Mouse (Mus musculus) cerebellum, adult (tissue): ENCODE data around the gene Glipr1.

Source experiments
- ATAC-seq: cut with Nextera tagmentation; 2 replicates; pipeline ENCODE4 v1.9.2; 2017; ENCODE audit warnings: mild to moderate bottlenecking, moderate library complexity, mixed read lengths; ENCODE audit not compliant: insufficient number of reproducible peaks, low FRiP score, low TSS enrichment

Glipr1 gene

DNA sequence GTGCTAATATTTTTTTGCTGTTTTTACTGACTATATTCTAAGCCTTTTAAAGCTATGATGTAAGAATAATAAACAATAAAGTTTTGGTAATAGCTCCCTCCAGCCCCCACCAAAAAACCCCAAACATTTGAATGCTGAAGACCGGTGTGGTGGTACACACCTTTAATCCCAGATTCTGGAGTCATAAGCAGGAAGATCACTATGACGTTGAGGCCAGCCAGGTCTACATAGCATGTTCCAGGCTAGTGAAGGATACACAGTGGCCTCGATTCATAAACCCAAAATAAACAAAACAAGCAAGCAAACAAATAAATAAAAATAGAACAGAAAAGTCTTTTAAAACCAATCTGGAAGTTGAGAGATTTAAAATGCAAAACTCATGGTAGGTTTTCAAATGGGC lies 30.5 kb downstream of the Glipr1 start:
- no peak for ATAC-seq

DNA sequence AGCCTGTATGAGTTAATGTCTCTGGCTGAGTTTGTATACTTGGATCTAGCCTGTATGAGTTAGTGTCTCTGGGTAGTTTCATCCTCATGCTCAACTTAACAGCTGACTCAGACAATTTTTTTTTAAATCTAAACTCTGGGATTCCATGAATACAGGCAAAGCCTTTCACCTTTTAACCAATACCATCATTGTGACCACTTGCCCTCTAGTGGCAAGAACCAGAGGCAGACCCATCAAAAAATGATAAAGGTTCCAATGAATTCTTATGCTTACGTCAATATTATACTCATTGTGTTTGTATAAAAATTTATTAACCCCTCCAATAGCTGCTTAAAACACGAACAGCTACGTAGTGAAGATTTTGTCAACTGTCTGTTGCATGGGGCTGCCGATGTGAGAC lies 36.0 kb downstream of the Glipr1 start:
- no peak for ATAC-seq

DNA sequence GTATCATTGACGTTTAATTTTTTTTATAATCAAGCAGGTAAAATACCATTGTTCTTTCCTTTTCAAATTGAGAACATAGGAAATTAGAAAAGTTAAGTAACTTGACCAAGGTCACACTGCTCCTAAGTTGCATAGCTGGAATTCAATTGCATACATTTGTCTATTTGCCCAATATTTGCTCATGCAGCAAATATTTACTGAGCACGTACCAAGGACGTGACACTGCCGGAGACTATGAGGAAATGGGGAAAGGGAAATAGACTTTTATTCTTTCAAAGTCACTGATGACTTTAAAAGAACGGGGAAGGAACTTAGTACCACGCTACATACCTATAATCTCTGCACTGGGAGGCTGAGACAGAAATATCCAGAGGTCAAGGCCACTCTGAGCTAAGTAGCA lies 42.0 kb downstream of the Glipr1 start:
- no peak for ATAC-seq

GRCm38 (mm10) chr10:111959353-111959752 lies 43.1 kb downstream of the Glipr1 start:
- ATAC-seq: no peak

GRCm38 (mm10) chr10:111958046-111958421 lies 44.4 kb downstream of the Glipr1 start:
- no peak for ATAC-seq

DNA sequence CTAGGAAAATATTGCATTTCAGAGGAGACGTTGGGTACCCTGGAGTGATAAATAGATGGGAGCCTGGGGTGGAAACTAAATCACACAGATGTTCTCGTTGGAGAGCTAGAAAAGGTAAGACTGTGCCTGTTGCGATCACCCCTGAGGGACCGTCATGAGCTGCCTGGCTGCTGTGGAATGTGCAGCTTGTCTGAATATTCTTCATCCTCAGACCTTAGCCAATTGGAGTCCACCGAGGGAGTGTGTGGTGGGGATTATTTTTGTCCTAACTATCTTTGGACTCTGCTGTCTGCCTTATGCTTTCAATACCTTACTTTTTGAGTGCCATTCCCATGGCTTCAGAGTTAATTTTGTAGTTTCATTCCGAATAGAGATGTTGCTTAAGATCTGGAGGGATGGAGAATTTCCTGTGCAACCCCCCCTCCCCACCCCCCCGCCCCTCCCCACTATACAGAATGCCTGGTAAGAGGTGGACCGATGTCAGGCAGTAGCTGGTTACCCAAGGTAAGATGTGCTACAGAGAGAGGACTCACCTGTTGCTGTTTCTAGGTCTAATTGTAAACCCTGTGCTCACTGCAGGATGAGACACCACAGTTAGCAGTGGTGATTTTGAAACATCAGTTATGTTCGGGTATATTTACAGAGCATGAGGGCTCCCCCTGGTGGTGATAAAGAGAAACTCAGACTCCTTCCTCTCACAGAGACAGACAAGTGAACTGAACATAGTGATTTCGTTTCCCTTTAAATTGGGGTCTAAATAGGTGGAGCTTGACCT lies 45.0 kb downstream of the Glipr1 start:
- peak; percentile 84 for ATAC-seq

DNA sequence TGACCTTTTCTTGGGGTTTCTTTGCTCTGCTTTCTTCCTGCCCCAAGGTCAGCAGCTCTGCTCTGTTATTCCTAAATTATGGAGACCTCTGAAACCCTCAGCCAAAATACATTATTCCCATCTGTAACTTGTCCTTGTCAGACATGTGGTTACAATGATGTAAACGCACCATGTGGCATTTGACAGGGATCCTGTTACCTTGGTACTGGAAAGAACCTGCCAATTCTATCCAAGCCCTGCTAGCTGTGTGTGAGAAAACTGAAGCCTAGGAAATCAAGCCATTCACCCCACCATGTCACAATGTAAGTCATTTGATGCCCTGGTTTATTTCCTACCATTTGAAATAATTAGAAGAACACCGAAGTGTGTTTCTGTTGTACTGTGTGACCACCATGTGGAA lies 46.6 kb downstream of the Glipr1 start:
- ATAC-seq: no peak

DNA sequence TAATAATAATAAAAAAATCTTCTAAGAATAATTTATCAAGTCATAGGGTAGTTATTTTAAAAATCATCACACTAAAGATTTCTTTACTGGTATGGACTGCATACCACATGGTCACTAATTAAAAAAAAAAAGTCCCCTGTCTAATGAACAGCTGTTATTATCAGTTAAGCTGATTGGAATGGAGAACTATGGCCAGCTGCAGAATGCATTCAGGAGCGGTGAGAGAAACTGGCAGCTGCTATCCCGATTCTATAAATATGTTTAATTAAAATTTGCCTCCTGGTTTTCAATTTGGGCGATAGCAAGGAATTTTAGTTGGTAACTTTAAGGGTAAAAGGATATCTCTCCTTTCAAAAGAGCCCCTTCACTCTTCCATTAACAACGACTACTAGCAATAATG lies 53.4 kb downstream of the Glipr1 start:
- no peak for ATAC-seq

DNA sequence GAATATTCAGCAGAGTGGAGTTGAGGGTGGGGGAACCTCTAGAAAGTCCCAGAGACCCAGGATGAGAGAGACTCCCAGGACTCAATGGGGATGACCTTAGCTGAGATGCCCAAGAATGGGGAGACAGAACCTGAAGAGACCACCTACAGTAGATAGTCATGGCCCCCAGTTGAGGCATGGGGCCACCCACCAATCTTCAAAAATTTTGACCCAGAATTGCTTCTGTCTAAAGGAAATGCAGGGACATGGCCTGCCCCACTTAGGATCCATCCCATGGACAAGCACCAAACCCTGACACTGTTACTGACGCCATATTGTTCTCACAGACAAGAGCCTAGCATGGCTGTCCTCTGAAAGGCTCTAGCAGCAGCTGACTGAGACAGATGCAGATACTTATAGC lies 54.4 kb downstream of the Glipr1 start:
- no peak for ATAC-seq

DNA sequence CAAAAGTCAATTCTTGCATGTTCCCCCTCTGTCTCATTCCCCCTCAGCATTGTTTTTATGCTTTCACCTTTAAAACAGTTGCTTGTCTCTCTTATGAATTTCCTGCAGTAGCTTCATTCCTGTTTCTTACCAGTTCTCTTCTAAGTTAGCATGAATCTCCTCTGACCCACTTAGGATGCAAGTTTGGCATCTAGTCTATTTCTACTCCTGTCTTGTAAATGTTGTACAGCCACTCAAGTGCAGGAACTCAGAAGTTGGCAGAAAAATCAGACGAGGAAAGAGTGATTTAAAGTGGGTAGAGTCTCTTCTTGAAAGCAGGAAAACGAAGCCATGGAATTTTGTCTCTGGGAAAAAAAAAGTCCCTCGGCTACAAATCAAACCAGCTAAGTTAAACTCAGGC lies 56.9 kb downstream of the Glipr1 start:
- no peak for ATAC-seq

GRCm38 (mm10) chr10:111943026-111943425 lies 59.4 kb downstream of the Glipr1 start:
- ATAC-seq: no peak

DNA sequence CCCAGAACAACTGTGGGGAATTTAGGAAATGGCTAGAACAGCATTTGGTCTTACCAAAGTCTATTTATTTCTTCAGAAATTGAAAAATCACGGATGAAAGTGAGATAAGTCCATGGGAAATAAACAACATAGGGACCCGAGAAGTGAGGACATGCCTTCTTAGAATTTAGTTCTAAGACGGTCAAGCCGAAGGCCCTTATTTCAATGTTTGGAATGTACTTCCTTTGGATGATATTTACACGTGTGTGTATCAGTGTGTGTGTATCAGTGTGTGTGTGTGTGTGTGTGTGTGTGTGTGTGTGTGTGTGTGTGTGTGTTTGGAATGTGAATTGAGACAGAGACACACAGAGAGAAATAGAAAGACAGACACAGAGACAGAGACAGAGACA lies 65.3 kb downstream of the Glipr1 start:
- no peak for ATAC-seq

DNA sequence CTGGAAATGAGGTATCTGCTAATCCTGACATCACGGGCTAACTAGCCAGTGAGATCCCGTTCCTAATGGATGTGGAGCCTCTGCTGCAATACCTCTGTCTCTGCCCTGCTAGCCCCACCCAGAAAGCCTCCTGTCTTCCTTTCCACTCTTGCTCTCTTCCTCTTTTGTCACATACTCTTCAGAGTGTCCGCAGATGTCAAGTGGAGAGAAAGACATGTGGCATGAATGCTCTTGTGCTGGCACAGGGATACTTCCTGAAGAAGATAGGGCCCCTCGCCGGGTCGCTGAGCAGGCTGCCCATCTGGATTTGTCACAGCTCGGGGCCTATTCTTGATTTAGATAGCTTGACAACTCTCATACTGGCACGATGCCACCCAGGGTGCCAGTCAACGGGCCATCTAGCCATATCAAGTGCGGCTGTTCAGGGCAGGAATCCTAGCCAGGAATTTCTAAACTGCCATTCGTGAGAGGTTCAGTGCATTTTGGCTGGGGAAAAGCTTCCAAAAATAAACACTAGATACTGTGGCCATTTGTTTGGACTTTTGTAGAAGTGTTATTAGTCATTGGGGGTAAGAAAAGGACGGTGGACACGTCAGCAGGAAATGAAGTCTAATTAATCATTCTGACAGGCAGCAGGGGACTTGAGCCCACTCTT lies 65.8 kb downstream of the Glipr1 start:
- ATAC-seq: no peak

- no peak for ATAC-seq
Measured at GRCm38 (mm10) chr10:111936021-111936420, 66.4 kb downstream of the Glipr1 start.
